Mouse (Mus musculus) kidney, adult 9 months (tissue): ENCODE data around the gene Barx2.
A peak's percentile ranks its signal among the peaks of the same experiment; 100 is the strongest.
"Not testable (repeated sequence)": the region's sequence is repeated elsewhere in the genome, so short reads cannot be mapped to it uniquely, and the experiment has no call there.

Experiments used
- DNase-seq: peaks from one replicate; pipeline ENCODE4 v3.0.0; 2022

The Barx2 gene

DNA sequence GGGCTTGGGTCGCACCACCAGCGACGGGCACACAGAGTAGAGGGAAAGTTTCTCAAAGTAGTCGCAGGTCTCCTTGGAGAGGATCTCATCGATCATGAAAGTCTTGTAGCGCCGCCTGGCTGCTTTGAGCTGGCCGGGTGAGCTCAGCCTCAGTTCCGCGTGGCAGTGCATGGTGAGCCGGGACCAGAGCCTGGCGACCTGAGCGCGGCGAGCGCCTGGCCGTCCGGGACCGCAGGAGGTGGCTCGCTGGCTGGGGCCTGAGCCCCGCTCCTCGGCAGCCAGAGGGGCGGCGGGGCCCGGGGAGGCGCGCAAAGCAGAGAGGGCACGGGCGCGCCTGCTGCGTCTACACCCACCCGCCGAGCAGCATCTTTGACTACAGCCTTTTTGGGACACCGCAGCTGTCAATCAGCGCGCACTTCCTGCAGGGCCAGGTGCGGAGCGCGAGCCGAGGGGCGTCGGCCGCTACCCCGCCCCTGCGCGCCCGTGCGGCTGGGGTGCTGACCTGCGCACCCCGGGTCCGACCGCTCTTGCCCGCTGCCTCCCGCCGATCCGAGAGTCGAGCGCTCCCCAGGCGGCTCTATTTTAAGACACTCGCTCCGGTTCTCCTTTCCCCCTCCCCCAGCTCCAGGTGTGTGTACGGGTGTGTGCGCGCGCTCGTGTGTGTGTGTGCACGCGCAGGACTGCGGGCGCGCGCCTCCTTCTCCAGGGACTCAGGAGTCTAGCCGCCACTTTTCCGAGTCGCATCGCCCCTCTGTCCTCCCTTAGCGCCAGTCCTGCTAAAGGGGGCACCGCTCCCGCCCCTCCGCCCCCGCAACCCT, at the start of gene Barx2:
Gene Barx2, minus strand, starts transcription at position 542 of the 818 bp plus-strand sequence.
- DNase-seq: peak; percentile 56

DNA sequence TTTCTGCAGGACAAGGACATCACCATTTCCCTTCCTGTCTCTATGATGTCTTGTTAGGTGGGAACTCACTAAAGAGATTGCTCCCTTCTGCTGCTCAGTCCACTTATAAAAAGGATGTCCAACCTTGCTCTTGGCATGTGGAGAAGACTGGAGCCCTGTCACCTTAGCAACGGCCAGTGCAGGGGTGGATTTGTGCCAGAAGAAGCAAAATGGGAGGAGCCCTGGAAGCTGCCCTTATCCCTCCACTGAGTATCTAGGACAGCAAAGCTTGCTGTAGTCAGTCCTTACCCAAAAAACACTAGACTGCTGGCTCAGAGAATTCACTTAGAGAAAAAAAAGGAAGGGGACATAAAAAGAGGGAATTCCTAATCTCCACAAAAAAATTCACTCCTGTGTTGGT, 49.0 kb upstream of the Barx2 start:
- DNase-seq: peak; percentile 91

DNA sequence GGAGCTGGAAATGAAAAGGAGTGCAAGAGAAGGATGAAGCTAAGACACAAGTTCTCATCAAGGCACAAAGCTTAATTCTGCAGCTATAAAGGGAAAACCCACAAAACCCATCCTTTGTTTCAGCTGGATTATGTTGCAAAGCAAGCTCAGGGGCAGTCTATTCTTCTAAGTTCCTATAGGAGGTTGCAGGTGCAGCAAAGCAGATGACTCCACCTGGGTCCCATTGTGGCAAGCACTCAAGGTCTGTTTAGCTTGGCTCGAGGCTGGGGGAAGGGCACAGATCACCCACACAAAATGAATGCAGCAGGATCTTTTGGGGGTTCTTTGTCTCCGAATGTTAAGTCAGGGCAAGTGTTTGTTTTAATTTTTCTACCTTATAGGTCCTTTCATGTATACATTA, 47.2 kb upstream of the Barx2 start:
- DNase-seq: no peak

DNA sequence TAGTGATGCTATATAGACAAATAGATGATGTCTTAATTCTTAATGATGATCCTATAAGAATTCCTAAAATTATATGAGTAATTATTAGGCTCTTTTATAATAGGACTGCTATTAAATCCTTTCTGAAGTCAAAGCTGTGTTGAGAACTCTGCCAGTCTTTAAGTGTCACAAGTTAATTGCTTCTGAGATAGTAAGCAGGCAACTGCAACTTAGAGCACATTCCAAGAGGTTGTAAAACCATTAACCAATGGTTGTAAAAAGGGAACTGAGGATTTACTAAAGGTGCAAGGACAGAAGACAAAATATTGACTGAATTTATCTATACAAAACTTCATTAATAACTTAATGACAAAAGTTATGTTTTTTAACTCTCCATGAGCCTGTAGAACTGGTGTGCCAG, 44.9 kb upstream of the Barx2 start:
- DNase-seq: no peak

DNA sequence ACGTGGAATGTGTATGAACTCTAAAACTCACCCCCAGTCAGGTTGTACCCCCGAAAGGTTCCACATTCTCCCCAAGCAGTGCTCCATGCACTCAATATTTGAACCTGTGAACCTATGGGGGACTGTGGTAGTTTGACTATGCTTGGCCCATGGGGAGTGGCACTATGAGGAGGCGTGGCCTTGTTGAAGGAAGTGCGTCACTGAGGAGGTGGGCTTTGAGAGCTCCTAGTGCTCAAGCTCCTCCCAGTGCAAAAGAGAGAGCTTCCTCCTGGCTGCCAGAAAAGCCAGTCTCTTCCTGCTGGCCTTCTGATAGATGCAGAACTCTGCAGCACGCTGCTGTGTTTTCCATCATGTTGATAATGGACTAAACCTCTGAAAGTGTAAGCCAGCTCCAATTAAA, 37.2 kb upstream of the Barx2 start:
- no peak for DNase-seq

DNA sequence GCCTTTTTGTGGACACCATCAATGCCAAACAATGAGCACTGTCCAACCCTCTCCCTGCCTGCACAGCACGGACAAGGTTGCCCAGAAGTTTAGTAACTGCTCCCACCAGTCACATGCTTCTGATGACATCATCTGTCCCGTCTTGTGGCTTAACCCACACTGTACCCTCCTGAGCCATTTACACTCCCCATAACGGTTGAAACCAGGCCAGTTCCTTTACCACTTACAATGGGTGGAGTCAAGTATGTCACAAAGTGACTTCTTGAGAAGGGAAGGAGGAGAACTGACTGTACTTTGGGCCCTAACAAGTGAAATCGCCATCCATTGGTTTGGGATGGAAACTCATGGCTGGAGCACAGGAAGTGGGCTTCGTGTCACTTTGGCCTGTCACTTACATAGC, 35.8 kb upstream of the Barx2 start:
- DNase-seq: no peak

DNA sequence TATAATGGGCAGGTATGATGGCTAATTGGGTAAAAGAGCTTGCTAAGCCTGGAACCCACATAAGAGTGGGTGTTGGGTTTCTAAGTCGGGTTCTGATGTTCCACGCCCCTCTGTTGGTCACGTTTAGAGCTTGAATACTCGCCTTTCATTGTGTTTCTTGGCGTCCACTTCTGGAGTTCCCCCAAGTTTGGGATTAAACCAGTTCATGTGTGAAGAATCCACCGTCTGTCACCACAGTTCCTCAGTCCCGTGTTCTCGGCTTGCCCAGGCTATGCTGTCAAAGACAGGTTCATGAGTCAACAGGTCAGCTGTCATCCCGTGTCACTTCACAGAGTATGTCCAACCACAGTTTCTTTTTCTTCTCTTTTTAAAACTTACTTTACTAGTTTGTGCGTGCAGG, 33.8 kb upstream of the Barx2 start:
- no peak for DNase-seq

DNA sequence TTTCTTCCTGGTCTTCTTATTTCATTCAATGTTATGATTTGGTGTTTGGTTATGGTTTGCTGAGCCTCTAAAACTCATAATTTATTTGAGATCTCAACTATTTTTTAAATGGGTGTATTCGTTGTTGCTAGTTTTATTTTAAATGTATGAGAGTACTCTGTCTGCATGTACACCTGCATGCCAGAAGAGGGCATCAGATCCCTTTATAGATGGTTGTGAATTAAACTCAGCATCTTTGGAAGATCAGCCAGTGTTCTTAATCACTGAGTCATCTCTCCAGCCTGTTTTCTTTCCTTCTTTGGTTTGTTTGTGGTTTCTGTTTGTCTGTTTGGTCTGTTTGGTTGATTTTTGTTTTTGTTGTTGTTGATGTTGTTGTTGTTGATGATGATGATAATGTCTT, 29.1 kb upstream of the Barx2 start:
- peak; percentile 28 for DNase-seq

DNA sequence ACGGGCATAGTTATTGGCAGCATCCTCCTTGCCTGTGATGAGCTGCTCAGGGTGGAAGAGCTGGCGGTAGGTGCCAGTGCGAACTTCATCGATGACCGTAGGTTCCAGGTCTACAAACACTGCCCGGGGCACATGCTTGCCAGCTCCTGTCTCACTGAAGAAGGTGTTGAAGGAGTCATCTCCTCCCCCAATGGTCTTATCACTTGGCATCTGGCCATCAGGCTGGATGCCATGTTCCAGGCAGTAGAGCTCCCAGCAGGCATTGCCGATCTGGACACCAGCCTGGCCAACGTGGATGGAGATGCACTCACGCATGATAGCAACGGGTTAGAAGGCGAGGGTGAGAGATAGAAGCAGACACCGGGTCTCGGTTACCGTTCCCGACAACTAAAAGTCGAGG, 23.2 kb upstream of the Barx2 start:
- not testable (repeated sequence) for DNase-seq

DNA sequence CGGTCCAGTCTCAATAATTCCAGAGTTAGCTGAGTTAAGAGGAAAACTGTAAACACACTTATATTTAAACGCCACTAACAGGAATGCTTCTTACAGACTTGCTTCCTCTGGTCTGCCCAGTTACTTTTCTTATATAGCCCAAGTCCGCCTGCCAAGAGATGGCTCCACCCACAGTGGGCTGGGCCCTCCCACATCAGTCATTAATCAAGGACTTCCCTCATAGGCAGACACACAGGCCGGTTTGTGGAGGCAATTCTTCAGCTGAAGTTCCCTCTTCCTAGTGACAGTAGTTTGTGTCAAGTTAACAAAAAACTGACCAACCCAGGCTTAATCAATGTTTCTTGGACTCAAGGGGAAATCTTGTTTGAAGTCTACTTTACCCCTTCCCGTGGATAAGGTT, 18.4 kb upstream of the Barx2 start:
- peak; percentile 50 for DNase-seq

DNA sequence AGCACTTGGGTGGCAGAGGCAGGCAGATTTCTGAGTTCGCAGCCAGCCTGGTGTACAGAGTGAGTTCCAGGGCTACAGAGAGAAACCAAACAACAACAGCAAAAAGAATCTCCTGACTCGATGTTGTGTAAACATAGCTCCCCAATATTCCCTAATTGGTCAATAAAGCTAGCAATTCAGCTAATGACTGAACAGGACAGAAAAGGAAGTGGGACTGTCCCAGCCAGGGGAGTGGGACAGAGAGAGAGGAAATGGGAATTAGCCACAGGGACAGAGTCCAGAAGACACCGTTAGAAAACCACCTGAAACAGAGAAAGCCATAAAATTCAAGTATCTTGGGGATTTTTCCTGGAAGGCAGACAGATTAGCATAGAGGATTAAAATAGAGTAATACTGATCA, 18.0 kb upstream of the Barx2 start:
- no peak for DNase-seq

DNA sequence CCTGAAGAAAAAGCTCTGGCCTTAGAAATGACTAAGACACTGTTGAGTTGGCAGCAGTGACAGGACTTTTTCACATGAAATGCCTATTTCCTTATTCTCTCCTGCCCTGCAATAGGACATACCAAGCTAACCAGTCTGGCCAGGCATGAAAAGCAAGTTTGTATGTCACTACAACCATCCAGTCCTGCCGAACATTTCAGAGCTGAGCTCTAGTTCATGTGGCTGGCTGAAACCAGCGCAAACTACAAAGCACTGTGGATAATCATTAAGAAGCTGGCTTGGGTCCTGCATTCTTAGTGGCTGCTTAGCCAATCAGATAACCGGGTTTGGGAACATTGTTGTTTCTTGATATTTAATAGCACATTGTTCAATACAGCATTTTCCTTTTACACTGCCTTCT, 13.5 kb upstream of the Barx2 start:
- DNase-seq: peak; percentile 82

DNA sequence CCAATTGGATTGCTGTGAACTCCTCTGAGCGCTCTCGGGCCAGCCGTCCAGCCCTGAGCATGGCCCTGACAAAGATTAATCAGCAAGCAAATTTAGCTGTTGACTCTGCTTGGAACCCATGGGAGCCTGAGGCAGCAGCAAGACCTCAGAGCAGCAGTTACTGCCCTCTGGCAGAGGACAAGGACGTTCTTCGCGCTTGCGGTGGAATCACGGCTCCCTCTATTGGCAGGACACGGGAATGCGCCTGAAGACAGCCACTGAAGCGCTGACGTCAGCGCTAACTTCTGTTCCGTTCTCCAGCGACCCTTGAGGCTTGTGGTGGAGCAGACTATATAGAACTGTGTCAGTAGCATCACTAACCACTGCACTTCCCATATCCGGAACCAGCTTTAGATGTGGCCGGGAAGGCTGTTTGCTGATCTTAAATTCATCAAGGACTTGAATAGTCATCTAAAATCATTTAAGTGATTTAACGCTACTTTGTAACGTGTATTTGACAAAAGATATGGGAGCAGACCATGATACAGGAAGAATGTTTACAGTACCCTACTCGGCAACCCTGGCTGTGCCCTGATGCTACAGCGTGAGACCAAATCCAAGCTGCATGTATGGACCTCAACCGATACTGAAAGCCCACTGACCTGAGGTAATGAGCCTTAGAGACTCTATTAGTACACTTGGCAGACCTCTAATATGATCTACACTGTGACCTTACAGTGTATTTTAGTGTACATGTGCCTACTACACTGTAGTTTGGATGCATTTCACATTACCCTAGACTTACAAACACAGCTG, 12.8 kb upstream of the Barx2 start:
- peak; percentile 84 for DNase-seq

DNA sequence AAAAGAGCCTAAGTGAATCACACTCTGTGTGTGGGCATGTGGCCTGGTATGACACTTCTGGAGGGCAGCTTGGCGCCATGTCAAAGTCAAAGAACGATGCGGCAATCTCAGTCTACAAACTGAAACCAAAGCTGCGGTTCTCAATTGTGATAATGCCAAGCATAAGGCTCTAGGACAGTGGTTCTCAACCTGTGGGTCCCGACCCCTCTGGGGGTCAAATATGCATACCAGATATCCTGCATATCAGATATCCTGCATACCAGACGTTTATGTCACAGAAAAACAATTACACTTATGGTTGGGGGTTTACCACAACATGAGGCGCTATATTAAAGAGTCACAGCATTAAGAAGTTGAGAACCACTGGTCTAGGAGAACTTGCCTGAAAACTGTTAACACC, 10.3 kb upstream of the Barx2 start:
- DNase-seq: no peak

DNA sequence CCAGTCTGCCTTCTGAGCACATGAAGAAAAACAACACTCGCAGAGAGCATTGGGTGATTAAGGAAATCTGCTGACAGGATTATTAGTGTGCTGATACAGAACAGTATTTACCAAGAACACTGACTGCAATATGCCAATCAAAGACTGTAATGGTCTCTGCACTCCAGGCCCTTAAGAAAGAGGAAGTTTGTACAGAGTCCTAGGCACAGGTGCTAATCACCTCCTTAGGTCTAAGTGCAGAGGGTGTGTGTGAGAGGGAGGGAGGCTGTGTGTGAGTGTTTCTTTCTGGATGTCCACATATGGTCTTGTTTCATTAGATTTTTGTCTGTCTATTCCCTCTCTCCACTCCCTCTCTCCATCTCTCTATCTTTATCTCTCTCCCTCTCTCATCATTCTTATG, 6.5 kb upstream of the Barx2 start:
- no peak for DNase-seq

DNA sequence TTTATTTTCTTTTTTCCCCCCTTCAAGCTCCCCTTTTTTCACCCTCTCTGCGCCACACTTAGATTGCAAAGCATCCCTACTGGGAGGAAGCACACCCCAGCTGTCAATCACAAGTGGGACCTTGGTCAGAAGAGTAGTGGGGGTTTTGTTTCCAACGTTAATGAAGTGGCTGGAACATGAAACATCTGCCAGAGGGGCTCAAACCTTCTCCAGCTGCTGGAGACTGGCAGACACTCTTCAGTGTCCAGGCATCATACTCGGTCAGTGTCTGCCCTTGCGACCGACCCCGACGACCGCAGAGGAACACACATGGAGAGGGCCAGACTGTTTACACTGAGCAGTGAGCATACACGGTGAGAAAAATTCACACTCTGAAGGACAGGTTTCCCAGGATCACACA, 3.2 kb upstream of the Barx2 start:
- no peak for DNase-seq

DNA sequence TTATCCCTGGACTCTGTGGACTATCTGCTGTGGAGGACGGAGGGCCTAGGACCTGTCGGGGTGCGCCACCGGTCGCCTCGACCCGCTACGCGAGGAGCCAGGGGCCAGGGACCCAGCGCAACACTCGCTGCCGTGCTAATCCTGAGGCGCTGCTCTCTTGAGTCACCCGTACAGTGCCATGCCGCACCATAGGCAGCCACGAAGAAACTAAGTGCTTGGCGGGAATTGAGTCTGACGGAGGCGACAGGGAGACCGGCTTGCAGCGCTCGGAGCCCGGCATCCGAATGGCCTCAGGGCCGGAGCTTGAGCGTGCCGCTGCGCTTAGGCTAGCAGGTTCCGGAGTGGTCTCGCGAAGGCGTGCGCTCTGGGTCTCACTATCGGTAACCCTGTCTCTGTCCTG, 1.6 kb upstream of the Barx2 start:
- DNase-seq: no peak

DNA sequence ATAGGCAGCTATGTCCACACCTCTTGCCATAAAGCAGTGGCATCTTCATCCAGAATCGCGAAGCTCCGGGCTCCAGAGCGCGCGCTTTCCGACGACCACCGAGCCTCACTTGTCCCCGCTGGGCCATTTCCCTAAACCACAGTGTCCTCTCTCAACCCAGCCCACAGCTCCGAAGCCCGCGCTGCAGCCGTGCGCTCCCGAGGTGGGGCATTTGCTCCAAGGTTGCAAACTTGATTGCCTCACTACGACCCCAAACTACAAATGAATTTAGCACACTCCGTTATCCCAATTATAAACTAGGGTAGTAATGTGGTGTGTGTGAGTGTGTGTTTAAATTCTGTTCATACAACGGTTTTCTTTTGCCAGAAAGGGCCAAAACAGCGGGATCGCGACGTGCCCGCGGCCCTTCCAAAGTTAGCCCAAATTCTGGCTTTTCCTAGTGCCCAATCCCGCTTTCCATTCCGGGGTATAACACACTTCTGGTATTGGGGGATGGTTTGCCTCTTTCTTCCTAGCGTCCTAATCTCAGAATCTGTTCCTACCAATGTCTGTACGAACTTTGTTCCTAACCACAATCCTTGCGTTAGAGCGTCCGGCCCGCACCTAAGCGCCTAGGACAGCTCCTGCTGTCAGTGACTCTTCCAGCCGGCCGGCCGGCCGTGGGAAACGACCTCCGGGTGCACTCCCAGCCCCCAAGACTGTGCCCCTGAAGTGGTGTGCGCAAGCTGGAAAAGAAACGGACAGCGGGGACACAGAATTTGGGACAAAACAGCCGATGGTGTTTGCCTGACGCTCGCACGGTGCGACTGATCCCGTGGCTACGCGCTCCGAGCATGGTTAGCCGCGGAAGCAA, 703 bp upstream of the Barx2 start:
- no peak for DNase-seq

DNA sequence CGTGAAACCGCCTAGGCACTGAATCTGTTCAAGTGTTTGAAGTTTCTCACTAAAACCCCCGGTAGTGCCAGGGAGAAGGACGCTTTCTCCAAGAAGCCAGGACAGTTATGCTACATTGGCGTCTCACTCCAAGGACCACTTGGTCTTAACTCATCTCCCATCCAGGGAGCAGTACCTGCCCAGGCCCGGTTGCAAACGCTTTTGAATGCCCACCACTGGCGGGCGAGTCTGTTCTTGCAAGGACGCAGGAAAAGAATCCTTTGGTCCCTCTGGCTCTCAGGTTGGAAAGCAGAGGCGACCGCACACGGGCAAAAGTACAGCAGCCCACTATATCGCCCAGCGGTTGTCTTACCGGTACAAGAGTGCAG, 725 bp downstream of the Barx2 start:
- DNase-seq: no peak

DNA sequence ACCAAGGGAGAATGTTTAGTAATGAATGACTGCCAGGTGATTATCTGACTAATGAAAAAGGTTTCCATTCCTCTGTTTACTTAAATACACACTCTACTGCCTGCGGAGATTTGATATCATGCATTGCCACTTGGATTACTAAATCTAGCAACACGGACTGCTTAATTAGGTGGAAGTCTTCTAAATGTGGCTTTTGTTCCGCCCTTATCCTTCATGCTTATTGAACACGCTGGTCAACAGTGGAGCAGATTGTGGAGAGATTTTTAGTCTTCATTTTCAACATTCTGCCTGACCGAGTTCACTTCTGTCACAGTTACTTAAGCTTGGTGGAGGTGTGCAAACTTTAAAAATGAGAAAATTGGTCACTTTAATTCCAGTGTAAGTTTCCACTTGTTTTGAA, 3.0 kb downstream of the Barx2 start:
- no peak for DNase-seq

DNA sequence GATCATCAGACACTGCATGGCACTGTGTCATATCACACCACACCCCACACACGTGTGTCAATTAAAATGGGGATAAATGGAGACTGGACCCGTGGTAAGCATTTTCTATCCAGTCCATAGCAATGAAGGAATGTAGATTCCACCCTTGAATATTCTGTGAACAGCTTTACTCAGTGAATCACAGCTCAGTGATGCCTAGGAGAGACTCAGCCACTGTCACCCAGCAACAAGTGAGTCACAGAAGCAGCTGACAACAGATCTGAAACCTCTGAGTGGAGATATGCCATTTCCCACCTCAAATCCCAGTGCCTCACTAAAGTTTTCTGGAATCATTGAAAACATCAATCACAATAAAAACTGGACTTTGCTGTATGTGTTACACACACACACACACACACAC, 11.5 kb downstream of the Barx2 start:
- no peak for DNase-seq

DNA sequence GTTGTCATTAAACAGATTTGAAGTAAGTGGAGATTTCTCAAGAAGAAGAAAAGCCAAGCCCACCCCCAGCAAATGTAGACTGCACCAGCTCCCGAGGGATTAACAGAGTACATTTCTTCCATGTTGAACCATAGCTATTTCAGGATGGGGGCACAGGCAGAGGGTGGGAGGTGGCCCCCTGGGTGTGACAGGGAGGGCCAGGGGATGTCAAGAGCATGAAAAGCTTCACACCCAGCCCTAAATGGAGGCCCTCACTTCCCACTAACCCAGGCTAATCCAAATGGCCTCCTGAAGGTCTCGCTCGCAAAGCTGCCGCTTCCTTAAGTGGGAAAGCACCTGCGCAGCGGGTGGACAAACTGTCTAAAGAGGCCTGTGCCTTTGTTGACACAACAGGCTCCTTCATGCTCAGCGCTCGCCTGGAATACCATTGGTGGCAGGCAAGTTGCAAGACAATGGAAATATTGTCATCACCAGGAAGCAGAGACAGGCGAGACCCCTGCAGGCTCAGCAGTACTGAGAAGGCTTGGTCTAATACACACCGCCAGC, 18.4 kb downstream of the Barx2 start:
- no peak for DNase-seq

DNA sequence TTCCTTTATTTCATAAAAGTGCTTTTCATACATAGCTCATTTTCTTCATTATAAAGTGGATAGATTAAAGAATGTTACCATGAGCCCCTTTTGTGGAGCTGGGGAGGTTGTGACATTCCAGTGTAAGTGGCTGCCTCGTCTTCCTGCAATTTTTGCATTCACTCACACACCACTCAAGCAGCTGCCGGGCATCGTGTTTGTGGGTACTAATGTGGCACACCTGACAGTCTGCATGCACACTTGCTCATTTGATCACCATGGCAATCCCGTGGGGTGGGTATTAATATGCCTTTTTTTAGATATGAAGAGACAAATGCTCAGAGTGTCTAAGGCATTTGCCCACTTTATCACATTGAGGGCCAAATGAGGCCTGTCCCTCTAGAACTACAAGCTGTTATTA, 24.9 kb downstream of the Barx2 start:
- no peak for DNase-seq
